Mouse (Mus musculus) cerebellum, adult (tissue): Measurements from ENCODE around the gene Olfr954.

Experiments
- ATAC-seq: cut with Nextera tagmentation; 2 replicates; pipeline ENCODE4 v1.9.2; 2017; ENCODE audit warnings: mild to moderate bottlenecking, moderate library complexity, mixed read lengths; ENCODE audit not compliant: insufficient number of reproducible peaks, low FRiP score, low TSS enrichment

Gene Olfr954

DNA sequence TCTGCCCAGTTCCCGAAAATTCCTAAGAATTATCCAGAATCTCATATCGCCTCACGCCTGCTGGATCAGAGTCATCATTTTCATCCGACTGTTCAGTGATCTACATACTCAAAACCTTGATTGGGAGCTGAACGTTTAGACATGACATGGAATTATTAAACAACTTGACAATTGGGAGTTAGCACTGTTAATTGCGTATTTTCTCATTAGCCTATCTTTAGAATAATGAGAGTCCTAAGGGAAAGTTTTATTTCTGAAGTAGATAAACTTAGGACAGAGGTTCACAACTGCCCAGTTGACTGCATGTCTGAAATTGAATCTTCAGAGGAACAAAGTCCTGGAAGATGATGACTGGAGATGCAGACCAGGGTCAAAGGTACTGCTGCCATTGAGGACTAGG is at the start of gene Olfr954:
Gene Olfr954, plus strand, starts transcription at position 301 of the 400 bp plus-strand sequence.
- no peak for ATAC-seq

DNA sequence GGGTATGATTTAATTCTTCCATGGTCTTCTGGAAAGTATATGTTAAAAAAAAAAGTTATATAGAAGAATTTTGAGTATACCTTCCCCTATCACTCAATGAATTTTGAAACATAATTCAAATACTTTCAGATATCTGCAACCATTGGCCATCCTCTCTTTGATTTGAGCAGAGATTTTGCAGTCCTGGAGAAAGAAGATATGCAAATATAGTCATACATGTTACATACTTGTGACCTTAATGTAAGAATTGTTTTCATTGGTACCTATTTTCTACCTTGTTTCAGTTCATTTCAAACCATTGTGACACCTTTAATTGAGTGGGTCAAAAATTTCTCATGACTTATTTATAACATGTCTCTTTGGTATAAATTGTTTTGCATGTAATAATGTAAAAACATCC is 29.5 kb upstream of the Olfr954 start, which contains the start of gene Olfr952:
Gene Olfr952, minus strand, starts transcription at position 101 of the 400 bp plus-strand sequence.
- no peak for ATAC-seq

GRCm38 (mm10) chr9:39471844-39472243 is 15.3 kb downstream of the Olfr954 start, which contains the start of gene Olfr955:
Gene Olfr955, minus strand, starts transcription at chr9:39471944.
- no peak for ATAC-seq

GRCm38 (mm10) chr9:39493895-39494294 is 37.4 kb downstream of the Olfr954 start, which contains the start of gene Olfr44:
Gene Olfr44, minus strand, starts transcription at chr9:39493995.
- no peak for ATAC-seq

GRCm38 (mm10) chr9:39508998-39509397 is 52.5 kb downstream of the Olfr954 start:
- no peak for ATAC-seq

DNA sequence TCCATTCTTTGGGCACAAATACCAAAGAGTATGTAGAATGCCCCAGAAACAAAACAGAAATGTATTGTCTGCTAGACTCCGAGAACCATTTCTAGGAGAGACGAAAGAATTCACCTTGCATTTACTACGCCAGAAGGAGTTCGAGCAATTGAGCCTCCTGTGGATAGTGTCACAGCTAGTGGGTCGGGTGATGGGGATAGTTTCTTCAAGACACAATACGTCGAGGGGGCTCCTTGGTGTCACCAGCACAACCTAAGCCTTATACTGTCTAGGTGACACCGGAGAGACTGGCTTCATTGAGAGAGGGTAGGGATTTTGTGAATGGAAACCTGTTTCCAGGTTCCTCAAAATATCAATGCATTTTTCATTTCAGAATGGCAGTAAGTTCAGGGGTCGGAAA is 52.9 kb downstream of the Olfr954 start:
- no peak for ATAC-seq
